Mouse (Mus musculus) kidney, adult 18-20 months (tissue): Measurements from ENCODE around the gene Popdc3.
"Not testable (repeated sequence)": the region's sequence is repeated elsewhere in the genome, so short reads cannot be mapped to it uniquely, and the experiment has no call there.

Experiments used
- DNase-seq: peaks from one replicate; pipeline ENCODE4 v3.0.0; 2021

Gene Popdc3

DNA sequence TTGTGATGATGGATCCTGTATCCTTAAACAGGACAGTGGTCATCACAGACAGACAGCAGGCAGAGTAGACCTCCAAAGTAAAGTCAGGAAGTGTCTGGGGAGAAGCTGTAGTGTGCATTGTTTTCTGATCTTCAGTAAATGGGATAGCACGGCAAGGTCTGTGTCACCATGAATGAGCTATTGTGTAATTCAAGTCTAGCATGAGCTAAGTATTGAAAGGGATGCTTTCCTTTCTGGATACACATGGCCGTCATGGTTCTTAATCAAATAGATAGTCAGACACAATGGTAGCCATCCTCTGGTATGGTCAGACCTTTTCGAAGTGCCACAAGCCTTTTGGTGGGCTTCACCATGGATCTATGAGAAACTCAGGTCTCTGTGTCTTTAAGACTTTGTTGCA is 142.4 kb downstream of the Popdc3 start:
- no peak for DNase-seq

DNA sequence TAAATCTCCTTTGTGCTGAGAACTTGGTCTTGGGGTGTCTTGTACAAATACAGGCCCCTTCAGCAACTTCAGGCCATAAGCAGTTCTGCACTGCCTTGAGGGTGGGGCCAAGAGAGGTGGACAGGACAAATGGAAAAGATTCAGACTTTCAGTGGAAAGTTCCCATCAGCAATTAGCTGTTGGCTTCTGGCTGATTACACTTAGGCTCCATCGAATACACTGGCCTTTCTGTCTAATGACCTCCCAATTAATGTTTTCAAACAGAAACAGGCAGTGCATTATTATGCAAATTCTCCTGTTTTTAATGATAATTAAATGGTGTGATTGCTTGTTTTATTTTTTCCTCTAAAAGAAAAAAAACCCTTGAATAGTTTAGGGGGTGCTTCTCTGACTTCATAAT is 146.3 kb downstream of the Popdc3 start:
- no peak for DNase-seq

DNA sequence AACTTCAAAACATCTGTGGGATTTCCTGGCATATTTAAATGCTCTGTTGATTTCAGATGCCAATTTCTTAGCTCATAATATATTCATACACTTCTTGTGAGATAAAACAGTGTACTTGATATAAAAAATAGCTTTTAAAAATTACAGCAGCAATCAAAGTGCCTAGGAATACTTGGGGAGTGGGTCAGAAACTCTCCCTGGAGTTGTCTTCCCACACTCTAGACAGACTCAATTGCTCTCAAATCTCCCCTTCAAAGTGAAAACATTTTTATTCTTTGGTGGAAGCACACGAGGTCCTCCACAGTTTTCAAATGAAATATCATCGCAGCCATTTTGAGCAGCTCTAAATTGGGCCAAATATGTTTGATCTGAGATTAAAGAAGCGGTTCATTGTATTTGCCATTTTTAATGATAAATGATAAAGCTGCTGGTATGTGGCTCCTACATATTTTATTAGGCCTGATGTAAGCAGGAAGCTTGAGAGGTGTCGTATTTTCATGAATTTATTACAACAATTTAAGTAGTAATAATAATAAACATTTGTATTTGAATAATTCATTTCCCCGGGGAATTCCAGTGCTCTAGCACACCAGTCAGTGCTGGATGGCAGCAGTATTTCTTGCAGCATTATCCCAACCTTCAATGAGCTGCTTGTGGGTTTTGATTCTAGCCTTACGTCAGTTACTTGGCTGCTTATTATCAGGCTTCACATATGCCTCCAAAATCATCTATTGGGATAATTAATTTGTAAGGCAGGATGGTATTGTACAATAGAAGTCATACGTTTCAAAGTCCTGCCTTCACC is 150.5 kb downstream of the Popdc3 start:
- DNase-seq = no peak

DNA sequence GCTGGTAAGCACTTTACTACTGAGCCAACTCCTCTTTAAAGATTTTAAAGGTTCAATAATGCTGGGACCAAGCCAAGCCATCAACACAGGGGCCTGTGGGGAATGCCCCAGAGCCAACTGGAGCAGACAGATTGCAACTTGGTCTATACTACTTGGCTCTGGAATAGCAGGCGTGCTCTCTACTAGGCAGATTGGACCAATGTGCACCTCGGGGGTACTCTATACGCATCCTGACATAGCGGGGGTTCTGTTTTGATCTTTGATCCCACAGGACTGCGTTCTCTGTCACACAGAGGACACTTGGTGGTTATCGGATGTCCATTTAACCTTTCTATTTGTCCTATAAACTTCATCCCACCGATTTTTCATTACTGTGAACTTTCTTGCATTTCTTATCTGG is 157.0 kb downstream of the Popdc3 start:
- DNase-seq = no peak

DNA sequence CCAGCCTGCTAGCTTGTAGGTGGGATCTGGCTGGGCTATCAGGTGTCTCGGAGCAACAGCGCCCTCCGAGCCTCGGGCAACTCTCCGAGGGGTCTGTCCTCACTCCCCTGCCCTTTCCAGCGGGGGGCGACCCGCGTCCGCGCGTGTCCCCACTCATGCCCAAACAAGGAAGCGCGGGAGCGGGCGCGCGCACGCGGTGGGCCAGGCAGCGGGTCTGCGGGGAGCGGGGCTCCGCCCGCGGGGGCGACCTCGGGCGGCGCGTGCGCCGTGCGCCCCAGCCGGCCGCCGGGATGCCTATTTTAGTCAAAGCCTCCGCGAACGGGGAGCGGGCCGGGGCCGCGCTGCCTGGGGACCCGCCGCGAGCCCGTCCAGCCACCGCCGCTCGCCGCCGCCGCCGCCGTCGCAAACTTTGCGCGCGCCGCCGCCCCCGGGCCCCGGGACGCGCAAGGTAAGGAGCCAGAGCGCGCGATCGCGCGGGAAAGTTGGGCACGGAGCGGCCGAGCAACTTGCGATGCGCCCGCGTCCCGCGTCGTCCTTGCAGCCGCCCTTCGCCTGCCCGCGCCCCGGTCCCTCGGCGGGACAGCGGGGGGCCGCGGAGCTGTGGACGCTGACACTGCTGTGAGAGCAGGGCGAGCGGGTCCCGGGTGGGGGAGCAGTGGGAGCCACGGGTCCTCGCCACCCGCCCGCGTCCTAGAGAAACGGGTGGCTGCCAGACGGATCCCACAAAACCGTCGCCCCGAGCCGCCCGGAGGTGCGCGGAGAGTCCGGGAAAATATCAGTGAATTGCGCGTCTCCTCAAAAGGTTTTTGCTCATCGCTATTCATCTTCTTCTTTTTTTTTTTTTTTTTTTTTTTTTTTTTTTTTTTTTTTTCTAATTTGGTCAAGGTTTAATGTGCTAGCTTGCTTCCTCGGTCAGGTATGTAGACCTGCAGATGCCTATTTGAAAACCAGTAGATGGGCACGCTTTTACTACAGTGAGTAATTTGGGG is 157.8 kb downstream of the Popdc3 start, which contains the start of gene Bves:
Bves (plus strand) TSS at position 339 of the 989 bp plus-strand sequence.
- no peak for DNase-seq

DNA sequence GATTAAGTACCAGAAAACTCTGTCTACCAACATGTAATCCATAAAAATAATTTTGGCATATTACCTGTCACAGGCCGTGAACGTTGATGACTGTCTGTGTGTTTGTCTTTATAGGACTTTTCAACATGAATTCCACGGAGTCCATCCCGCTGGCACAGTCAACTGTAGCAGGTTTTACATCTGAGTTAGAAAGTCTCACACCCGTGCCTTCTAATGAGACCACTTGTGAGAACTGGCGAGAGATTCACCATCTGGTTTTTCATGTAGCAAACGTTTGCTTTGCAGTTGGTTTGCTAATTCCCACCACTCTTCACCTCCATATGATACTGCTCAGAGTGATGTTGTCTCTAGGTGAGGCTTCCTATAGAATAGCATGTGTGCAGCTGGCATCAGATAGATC is 161.2 kb downstream of the Popdc3 start:
- no peak for DNase-seq

DNA sequence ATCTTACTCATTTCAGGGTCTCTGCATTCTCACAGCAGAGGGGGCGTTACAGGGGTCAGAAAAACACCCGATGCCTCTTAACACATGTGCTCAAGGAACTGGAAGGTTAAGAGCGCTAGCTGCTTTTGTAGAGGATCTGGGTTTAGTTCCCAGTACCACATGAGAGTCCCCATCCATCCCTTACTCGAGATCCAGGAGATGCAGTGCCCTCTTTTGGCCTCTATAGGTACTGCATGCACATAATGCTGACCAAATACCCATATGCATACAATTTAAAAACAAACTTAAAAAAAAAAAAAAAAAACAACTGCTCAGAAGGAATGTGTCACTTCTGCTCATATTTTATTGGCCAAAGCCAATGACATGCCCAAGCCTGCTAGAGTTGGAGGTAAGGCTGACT is 166.5 kb downstream of the Popdc3 start:
- no peak for DNase-seq

DNA sequence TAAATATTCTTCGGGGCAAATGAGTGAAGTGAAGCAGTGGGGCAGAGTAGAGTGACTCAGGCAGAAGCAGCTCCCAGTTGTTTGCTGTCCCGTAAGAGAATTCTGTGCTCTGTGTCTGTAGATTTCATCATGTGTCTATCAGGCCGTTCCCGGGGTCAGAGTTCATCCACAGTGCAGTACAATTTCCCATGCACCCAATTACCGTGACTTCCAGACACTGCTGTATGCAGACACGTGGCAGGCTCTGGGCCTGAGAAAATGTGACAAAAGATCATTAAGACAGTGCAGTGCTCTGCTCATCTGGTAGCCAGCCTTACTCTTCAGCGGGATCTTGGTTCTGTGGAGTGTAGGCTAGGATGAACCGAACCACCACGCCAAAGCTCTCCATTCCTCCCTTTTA is 167.3 kb downstream of the Popdc3 start:
- DNase-seq = no peak

DNA sequence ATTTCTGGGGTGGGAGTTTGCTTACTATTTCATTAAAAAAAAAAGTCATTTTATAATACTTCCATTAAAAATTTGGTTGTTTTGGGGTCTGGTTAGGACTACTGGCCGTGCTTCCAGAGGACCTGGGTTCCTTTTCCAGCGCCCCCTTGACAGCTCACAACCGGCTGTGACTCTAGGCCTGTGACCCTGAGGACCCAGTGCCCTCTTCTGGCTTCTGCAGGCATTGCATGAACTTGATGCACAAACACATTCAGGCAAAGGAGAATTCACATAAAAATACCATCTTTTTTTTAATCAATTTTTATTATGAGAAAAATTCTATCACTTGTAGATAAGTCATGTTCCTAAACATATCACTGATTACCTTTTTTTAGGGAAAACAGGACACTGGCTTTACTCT is 170.2 kb downstream of the Popdc3 start:
- DNase-seq = not testable (repeated sequence)

DNA sequence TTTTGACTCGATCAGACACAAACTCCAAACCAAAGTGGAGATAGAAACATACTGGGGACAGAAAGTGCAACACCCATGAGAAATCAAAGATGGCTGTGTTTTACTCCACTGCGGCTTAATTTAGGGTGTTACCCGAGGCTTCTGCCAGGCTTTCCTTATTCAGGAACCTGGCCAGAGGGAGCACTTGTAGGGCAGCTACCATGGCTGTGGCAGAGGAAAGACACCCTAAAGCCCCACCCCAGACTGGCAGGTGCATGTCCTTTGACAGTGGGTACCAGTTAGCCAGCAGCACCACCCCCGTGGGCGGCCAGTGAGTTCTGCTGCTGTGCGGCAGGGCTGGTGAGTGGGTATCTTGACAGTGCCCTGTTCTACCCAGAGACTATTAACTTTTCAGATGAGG is 178.2 kb downstream of the Popdc3 start:
- DNase-seq = no peak

DNA sequence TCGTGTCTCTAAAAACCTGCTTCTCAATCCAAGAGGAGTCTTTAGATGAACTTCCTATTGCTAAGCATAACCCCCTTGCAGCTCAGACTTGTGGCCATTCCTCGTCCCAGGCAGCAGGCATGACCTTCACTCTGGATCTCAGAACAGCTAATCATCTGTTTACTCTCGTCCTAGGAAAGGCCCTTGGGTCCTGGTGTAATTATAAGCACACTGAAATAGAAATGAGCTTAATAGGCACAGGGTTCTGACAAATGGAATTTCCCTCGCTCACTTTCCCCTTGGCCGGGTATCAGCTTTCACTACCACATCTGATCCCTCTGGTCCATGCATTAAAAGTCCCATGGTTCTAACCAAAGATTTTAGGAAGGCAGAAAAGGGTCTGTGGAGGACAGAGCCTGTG is 185.5 kb downstream of the Popdc3 start:
- DNase-seq = no peak

DNA sequence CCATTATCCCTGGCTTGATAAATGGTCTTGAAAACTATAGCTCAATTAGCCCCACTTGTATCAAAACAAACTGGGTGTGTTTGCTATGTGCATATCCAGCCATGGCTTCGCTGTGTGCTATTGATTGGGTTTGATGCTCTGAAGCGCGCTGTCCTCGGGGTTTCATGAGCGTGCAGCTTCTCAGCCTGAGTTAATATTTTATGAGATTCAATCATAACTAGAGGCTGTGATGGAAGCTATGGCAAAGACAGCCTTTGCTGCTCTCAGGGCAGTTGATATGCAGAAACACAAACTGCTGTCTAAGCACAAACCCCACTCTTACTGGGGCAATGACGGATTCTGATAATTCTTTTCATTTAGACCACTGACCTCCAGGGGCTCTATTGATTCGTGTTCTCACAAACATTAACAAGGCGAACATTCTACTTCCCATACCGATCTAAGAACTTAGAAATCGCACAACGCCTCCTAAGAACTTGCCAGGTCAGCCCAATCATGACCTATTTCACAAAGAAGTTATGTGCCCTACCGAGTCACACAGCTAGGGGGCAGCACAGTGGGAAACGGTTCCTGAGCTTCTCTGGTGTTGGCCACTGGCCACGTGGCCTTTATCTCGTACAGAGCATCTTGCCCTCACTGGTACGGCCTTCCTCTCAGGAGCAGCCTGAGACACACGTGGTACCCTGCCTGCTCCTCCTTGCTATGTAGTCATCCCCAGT is 189.2 kb downstream of the Popdc3 start:
- no peak for DNase-seq
